Mouse (Mus musculus) midbrain, embryonic 10.5 days (tissue): ENCODE measurements at regions not wholly inside any gene's neighbourhood (a gene's known extent, or its start where the extent isn't known, plus 50 kb on each side); places are given as distances from the start of the nearest gene placed in this dataset.
A peak's percentile ranks its signal among the peaks of the same experiment; 100 is the strongest.

Experiments
- DNase-seq: peaks from one replicate; pipeline ENCODE4 v3.0.0-alpha.2; 2017; ENCODE audit warnings: low spot score
- H3K27ac ChIP-seq: fragments of 300-500 bp; sonication (generic); replicated peaks from 2 replicates; pipeline ENCODE4 v1.5.1; 2016; ENCODE audit warnings: mild to moderate bottlenecking
- H3K27me3 ChIP-seq: fragments of 300-500 bp; sonication (generic); 2 replicates; pipeline ENCODE4 v1.6.1; 2016; ENCODE audit warnings: low read depth, mild to moderate bottlenecking; ENCODE audit not compliant: poor library complexity, severe bottlenecking
- H3K36me3 ChIP-seq: fragments of 300-500 bp; sonication (generic); 2 replicates; pipeline ENCODE4 v1.6.1; 2016; ENCODE audit warnings: mild to moderate bottlenecking, moderate library complexity
- H3K4me1 ChIP-seq: fragments of 300-500 bp; sonication (generic); 2 replicates; pipeline ENCODE4 v1.6.1; 2016
- H3K4me3 ChIP-seq: fragments of 300-500 bp; sonication (generic); 2 replicates; pipeline ENCODE4 v1.5.1; 2016; ENCODE audit warnings: mild to moderate bottlenecking, moderate library complexity
- H3K9me3 ChIP-seq: fragments of 300-500 bp; sonication (generic); replicated peaks from 2 replicates; pipeline ENCODE4 v1.6.1; 2016; ENCODE audit warnings: mild to moderate bottlenecking
- WGBS: fragments of 180-500 bp; shearing (Covaris S2); methylation state at CpG from one replicate; pipeline ENCODE4 v1.1.7; 2016; 5-methylcytosine and 5-hydroxymethylcytosine counted together

- peak overlapping the region; percentile 25 for H3K27ac ChIP-seq
- DNase-seq = no peak
- no peaks in the 10 kb centered on the region for H3K27me3 ChIP-seq
- H3K4me1 ChIP-seq = peaks cover 12% of the 10 kb centered on the region
- no peak overlapping the region for H3K4me3 ChIP-seq
- 76% methylated on average over 7 of the region's 7 CpGs for WGBS
- H3K36me3 ChIP-seq = no peaks in the 10 kb centered on the region
- no peaks in the 10 kb centered on the region for H3K9me3 ChIP-seq
Measured at GRCm38 (mm10) chr4:140421926-140422585, 175.5 kb upstream of the Igsf21 start.

GRCm38 (mm10) chr4:140419720-140420412, 173.3 kb upstream of the Igsf21 start:
- Histone ChIP-seq H3K9me3 (no peaks in the 10 kb centered on the region), H3K27ac (no peak overlapping the region), H3K27me3 (no peaks in the 10 kb centered on the region), H3K4me3 (no peak overlapping the region), H3K36me3 (no peaks in the 10 kb centered on the region), H3K4me1 (peaks cover 12% of the 10 kb centered on the region)
- WGBS = 80% methylated on average over 15 of the region's 15 CpGs
- no peak for DNase-seq

- DNase-seq = no peak
- H3K27ac ChIP-seq = no peak overlapping the region
- 92% methylated on average over 17 of the region's 17 CpGs for WGBS
- no peaks in the 10 kb centered on the region for H3K36me3 ChIP-seq
- no peaks in the 10 kb centered on the region for H3K27me3 ChIP-seq
- no peaks in the 10 kb centered on the region for H3K9me3 ChIP-seq
- peaks cover 7% of the 10 kb centered on the region for H3K4me1 ChIP-seq
- no peak overlapping the region for H3K4me3 ChIP-seq
Measured at GRCm38 (mm10) chr4:140412312-140412930, 165.8 kb upstream of the Igsf21 start.

- WGBS = 94% methylated on average over 5 of the region's 5 CpGs
- Histone ChIP-seq H3K4me1 (peaks cover 28% of the 10 kb centered on the region), H3K4me3 (no peak overlapping the region), H3K27me3 (no peaks in the 10 kb centered on the region), H3K27ac (no peak overlapping the region), H3K9me3 (no peaks in the 10 kb centered on the region), H3K36me3 (no peaks in the 10 kb centered on the region)
- no peak for DNase-seq
Measured at GRCm38 (mm10) chr4:140408446-140408845, 161.9 kb upstream of the Igsf21 start.

- H3K4me3 ChIP-seq = peak overlapping the region; percentile 28; the same call in 1 of the 2 replicates
- H3K27ac ChIP-seq = peak overlapping the region; percentile 86
- no peaks in the 10 kb centered on the region for H3K27me3 ChIP-seq
- H3K4me1 ChIP-seq = peaks cover 33% of the 10 kb centered on the region
- WGBS = 73% methylated on average over 4 of the region's 4 CpGs
- no peak for DNase-seq
- no peaks in the 10 kb centered on the region for H3K36me3 ChIP-seq
- no peaks in the 10 kb centered on the region for H3K9me3 ChIP-seq
Measured at GRCm38 (mm10) chr4:140406913-140407312, 160.3 kb upstream of the Igsf21 start.

GRCm38 (mm10) chr4:140405993-140406881, 159.7 kb upstream of the Igsf21 start:
- no peaks in the 10 kb centered on the region for H3K36me3 ChIP-seq
- no peaks in the 10 kb centered on the region for H3K27me3 ChIP-seq
- peak; percentile 84 for DNase-seq
- H3K4me1 ChIP-seq = peaks cover 33% of the 10 kb centered on the region
- 21% methylated on average over 7 of the region's 7 CpGs for WGBS
- H3K27ac ChIP-seq = peak overlapping the region; percentile 86
- peak overlapping the region; percentile 28; the same call in 1 of the 2 replicates for H3K4me3 ChIP-seq
- no peaks in the 10 kb centered on the region for H3K9me3 ChIP-seq

- H3K9me3 ChIP-seq = no peaks in the 10 kb centered on the region
- no peak overlapping the region for H3K4me3 ChIP-seq
- no peak for DNase-seq
- peaks cover 33% of the 10 kb centered on the region for H3K4me1 ChIP-seq
- whole genome bisulfite sequencing = 87% methylated on average over 9 of the region's 9 CpGs
- H3K27me3 ChIP-seq = no peaks in the 10 kb centered on the region
- peak overlapping the region; percentile 86 for H3K27ac ChIP-seq
- H3K36me3 ChIP-seq = no peaks in the 10 kb centered on the region
Measured at GRCm38 (mm10) chr4:140405427-140405826, 158.8 kb upstream of the Igsf21 start.

GRCm38 (mm10) chr4:140403128-140403527, 156.5 kb upstream of the Igsf21 start:
- 40% methylated on average over 8 of the region's 8 CpGs for WGBS
- no peaks in the 10 kb centered on the region for H3K36me3 ChIP-seq
- no peak overlapping the region for H3K27ac ChIP-seq
- H3K4me3 ChIP-seq = no peak overlapping the region
- no peak for DNase-seq
- H3K4me1 ChIP-seq = peaks cover 33% of the 10 kb centered on the region
- H3K27me3 ChIP-seq = no peaks in the 10 kb centered on the region
- H3K9me3 ChIP-seq = no peaks in the 10 kb centered on the region

GRCm38 (mm10) chr4:140402319-140402718, 155.7 kb upstream of the Igsf21 start:
- 78% methylated on average over 7 of the region's 7 CpGs for whole genome bisulfite sequencing
- Histone ChIP-seq H3K27me3 (no peaks in the 10 kb centered on the region), H3K4me1 (peaks cover 25% of the 10 kb centered on the region), H3K4me3 (no peak overlapping the region), H3K36me3 (no peaks in the 10 kb centered on the region), H3K9me3 (no peaks in the 10 kb centered on the region), H3K27ac (no peak overlapping the region)
- DNase-seq = no peak

- H3K27ac ChIP-seq = no peak overlapping the region
- no peaks in the 10 kb centered on the region for H3K36me3 ChIP-seq
- H3K4me1 ChIP-seq = peaks cover 18% of the 10 kb centered on the region
- no peaks in the 10 kb centered on the region for H3K27me3 ChIP-seq
- H3K4me3 ChIP-seq = no peak overlapping the region
- no peaks in the 10 kb centered on the region for H3K9me3 ChIP-seq
- DNase-seq = no peak
- 91% methylated on average over 10 of the region's 10 CpGs for WGBS
Measured at GRCm38 (mm10) chr4:140401632-140402031, 155.0 kb upstream of the Igsf21 start.

GRCm38 (mm10) chr4:140396548-140396947, 150.0 kb upstream of the Igsf21 start:
- 89% methylated on average over 8 of the region's 8 CpGs for WGBS

GRCm38 (mm10) chr4:140392290-140392689, 145.7 kb upstream of the Igsf21 start:
- Histone ChIP-seq H3K36me3 (no peaks in the 10 kb centered on the region), H3K27me3 (no peaks in the 10 kb centered on the region), H3K4me1 (peaks cover 7% of the 10 kb centered on the region), H3K9me3 (no peaks in the 10 kb centered on the region), H3K27ac (no peak overlapping the region), H3K4me3 (no peak overlapping the region)
- 66% methylated on average over 7 of the region's 7 CpGs for WGBS
- DNase-seq = no peak

More at GRCm38 (mm10) chr4:140396548-140396947, 150.0 kb upstream of the Igsf21 start:
- H3K36me3 ChIP-seq = no peaks in the 10 kb centered on the region
- H3K27ac ChIP-seq = no peak overlapping the region
- DNase-seq = no peak
- H3K4me3 ChIP-seq = no peak overlapping the region
- no peaks in the 10 kb centered on the region for H3K27me3 ChIP-seq
- no peaks in the 10 kb centered on the region for H3K9me3 ChIP-seq
- 0 out of 2 replicates have a peak, but pooled peaks cover 3% of the 10 kb centered on the region for H3K4me1 ChIP-seq
